In the genomic region with DNA sequence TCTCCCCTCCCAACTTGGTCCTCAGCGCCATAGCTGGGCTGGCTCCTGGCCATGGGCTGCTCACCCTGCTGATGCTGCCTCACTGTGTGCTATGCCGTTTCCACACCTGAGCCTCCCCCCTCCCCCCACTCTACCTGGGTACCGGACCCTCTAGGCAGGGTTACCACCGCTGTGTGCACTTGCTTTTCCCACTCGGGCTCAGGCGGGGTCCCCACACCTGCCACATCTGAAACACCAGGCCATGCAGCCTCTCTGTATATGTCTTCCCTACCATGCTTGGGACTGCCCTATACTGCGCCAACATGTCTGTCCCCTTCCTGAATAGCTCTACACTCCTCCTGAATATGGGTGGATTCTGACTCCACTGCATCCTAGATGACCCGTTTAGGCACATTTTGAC, we compare ENCODE assay signal across 21 mouse cellular contexts.
"Had no signal": no experiment of that assay in that cellular context is flagged by ENCODE, and none has a peak within 500 bp of the region (broad histone marks: within the 10 kb centered on the region; RNA-seq: fewer than 3 reads in every experiment).

No protein-coding gene starts in this region.

- H3K4me1 ChIP-seq: intestine, embryonic 15.5 days; kidney, embryonic 15.5 days; limb, embryonic 13.5 days; liver, embryonic 13.5 days; midbrain, embryonic 13.5 days; stomach, embryonic 15.5 days had no signal

- H3K27ac ChIP-seq: intestine, embryonic 15.5 days; kidney, embryonic 15.5 days; limb, embryonic 13.5 days; liver, embryonic 13.5 days; midbrain, embryonic 10.5 days; midbrain, embryonic 13.5 days; neural tube, embryonic 13.5 days; stomach, embryonic 15.5 days had no signal

- H3K4me3 ChIP-seq: intestine, embryonic 15.5 days; kidney, embryonic 15.5 days; limb, embryonic 13.5 days; liver, embryonic 13.5 days; midbrain, embryonic 10.5 days; midbrain, embryonic 13.5 days; myocyte; neural tube, embryonic 13.5 days; stomach, embryonic 15.5 days had no signal

- DNase-seq: kidney, adult 11 months; kidney, adult 8-10 months; kidney, postnatal 10 days; kidney, postnatal 36 days; left cerebral cortex, postnatal 4 days; liver, embryonic 13.5 days; lung, adult 2 months; lung, postnatal 14 days; lung, postnatal 4 days; retina, postnatal 1 day; right cerebral cortex, postnatal 25 days; spleen, adult 18-20 months had no signal

- H3K9ac ChIP-seq: intestine, embryonic 15.5 days; kidney, embryonic 15.5 days; limb, embryonic 13.5 days; liver, embryonic 13.5 days; midbrain, embryonic 13.5 days; neural tube, embryonic 13.5 days; stomach, embryonic 15.5 days had no signal

- ATAC-seq: intestine, embryonic 15.5 days; midbrain, embryonic 13.5 days; midbrain, embryonic 16.5 days had no signal

- H3K27me3 ChIP-seq: intestine, embryonic 15.5 days; kidney, embryonic 15.5 days; limb, embryonic 13.5 days; liver, embryonic 13.5 days; midbrain, embryonic 13.5 days; neural tube, embryonic 13.5 days; stomach, embryonic 15.5 days had no signal

- H3K9me3 ChIP-seq: intestine, embryonic 15.5 days; kidney, embryonic 15.5 days; limb, embryonic 13.5 days; liver, embryonic 13.5 days; midbrain, embryonic 13.5 days; neural tube, embryonic 13.5 days; stomach, embryonic 15.5 days had no signal

- H3K4me2 ChIP-seq: intestine, embryonic 15.5 days; kidney, embryonic 15.5 days; limb, embryonic 13.5 days; liver, embryonic 13.5 days; midbrain, embryonic 13.5 days; neural tube, embryonic 13.5 days; stomach, embryonic 15.5 days had no signal

- H3K36me3 ChIP-seq: intestine, embryonic 15.5 days; kidney, embryonic 15.5 days; limb, embryonic 13.5 days; liver, embryonic 13.5 days; midbrain, embryonic 10.5 days; midbrain, embryonic 13.5 days; neural tube, embryonic 13.5 days; stomach, embryonic 15.5 days had no signal
